Mouse (Mus musculus): ENCODE results near the gene Glrx3.

- TF ChIP-seq CEBPB (IDR thresholded peaks at IDR 0.05; ENCODE audit: insufficient read depth, poor library complexity, severe bottlenecking) = no peak
- no peak for TF ChIP-seq TCF12 (IDR thresholded peaks at IDR 0.05; ENCODE audit: insufficient read depth, poor library complexity, severe bottlenecking)
- TF ChIP-seq POLR2A (IDR thresholded peaks at IDR 0.05; ENCODE audit: insufficient read length, low read depth) = no peak
- TF ChIP-seq E2F4 (IDR thresholded peaks at IDR 0.05; ENCODE audit: insufficient read depth) = no peak
- no peak for TF ChIP-seq USF1 (IDR thresholded peaks at IDR 0.05; ENCODE audit: low read depth)
- no peak for TF ChIP-seq MAX (IDR thresholded peaks at IDR 0.05; ENCODE audit: low read depth)
- TF ChIP-seq MYOG (IDR thresholded peaks at IDR 0.05; ENCODE audit: control insufficient read depth in 1 of 3, insufficient read depth in 1 of 3, insufficient read length in 2 of 3, low read depth in 2 of 3) = no peak
- TF ChIP-seq REST (IDR thresholded peaks at IDR 0.05; ENCODE audit: insufficient read depth, insufficient read length) = no peak
- TF ChIP-seq POLR2AphosphoS2 (IDR thresholded peaks at IDR 0.05; ENCODE audit: insufficient read length, low read depth) = no peak
- TF ChIP-seq SRF (IDR thresholded peaks at IDR 0.05; ENCODE audit: control insufficient read depth, insufficient read length, low read depth) = no peak
Observed at GRCm38 (mm10) chr7:137398973-137399372, 38.4 kb upstream of the Glrx3 start.
